Mouse (Mus musculus): ENCODE data around the gene Dlgap1. TPM values are rescaled to one million over a fixed set of nuclear protein-coding genes. Genes with fewer than 3 reads are reported as not detected.

The Dlgap1 gene
- polyA plus RNA-seq, 1 experiment from 2014 or later: 1.3 TPM

- Histone ChIP-seq H3K4me3 (ENCODE audit: low read length) (no peak overlapping the region), H3K36me3 (ENCODE audit: control insufficient read depth, insufficient read depth, low read length) (no peaks in the 10 kb centered on the region), H3K27me3 (replicated peaks; ENCODE audit: control insufficient read depth, insufficient read depth, low read length) (no peaks in the 10 kb centered on the region), H3K4me2 (ENCODE audit: low read depth, low read length) (peak overlapping the region; percentile 26; the same call in 1 of the 2 replicates), H3K9ac (ENCODE audit: low read depth, low read length) (no peak overlapping the region), H3K9me3 (ENCODE audit: control insufficient read depth, low read length) (no peaks in the 10 kb centered on the region), H3K27ac (ENCODE audit: low read length) (0 out of 2 replicates have a peak overlapping the region, but pooled peaks have one; percentile 16), H3K4me1 (ENCODE audit: control insufficient read depth, insufficient read depth, low read length) (peaks cover 11% of the 10 kb centered on the region; the same call in 1 of the 2 replicates)
- ATAC-seq: peak; percentile 34
- 42% methylated on average over 6 of the region's 6 CpGs for WGBS
These were observed 825.8 kb downstream of the Dlgap1 start for GRCm38 (mm10) chr17:70794722-70795121.

- no peaks in the 10 kb centered on the region for H3K36me3 ChIP-seq (ENCODE audit: control insufficient read depth, insufficient read depth, low read length)
- no peak overlapping the region for H3K9ac ChIP-seq (ENCODE audit: low read depth, low read length)
- H3K27ac ChIP-seq (ENCODE audit: low read length): no peak overlapping the region
- H3K4me3 ChIP-seq (ENCODE audit: low read length): no peak overlapping the region
- H3K27me3 ChIP-seq (replicated peaks; ENCODE audit: control insufficient read depth, insufficient read depth, low read length): no peaks in the 10 kb centered on the region
- no peak overlapping the region for H3K4me2 ChIP-seq (ENCODE audit: low read depth, low read length)
- 67% methylated on average over 4 of the region's 4 CpGs for WGBS
- H3K9me3 ChIP-seq (ENCODE audit: control insufficient read depth, low read length): no peaks in the 10 kb centered on the region
- ATAC-seq: no peak
- peaks cover 11% of the 10 kb centered on the region; the same call in 1 of the 2 replicates for H3K4me1 ChIP-seq (ENCODE audit: control insufficient read depth, insufficient read depth, low read length)
These were observed 826.3 kb downstream of the Dlgap1 start for GRCm38 (mm10) chr17:70795196-70795595.

GRCm38 (mm10) chr17:70796940-70797772, 828.3 kb downstream of the Dlgap1 start:
- no peak overlapping the region for H3K4me2 ChIP-seq (ENCODE audit: low read depth, low read length)
- no peak overlapping the region for H3K9ac ChIP-seq (ENCODE audit: low read depth, low read length)
- H3K9me3 ChIP-seq (ENCODE audit: control insufficient read depth, low read length): no peaks in the 10 kb centered on the region
- H3K27ac ChIP-seq (ENCODE audit: low read length): no peak overlapping the region
- no peak overlapping the region for H3K4me3 ChIP-seq (ENCODE audit: low read length)
- peaks cover 11% of the 10 kb centered on the region; the same call in 1 of the 2 replicates for H3K4me1 ChIP-seq (ENCODE audit: control insufficient read depth, insufficient read depth, low read length)
- no peaks in the 10 kb centered on the region for H3K36me3 ChIP-seq (ENCODE audit: control insufficient read depth, insufficient read depth, low read length)
- H3K27me3 ChIP-seq (replicated peaks; ENCODE audit: control insufficient read depth, insufficient read depth, low read length): no peaks in the 10 kb centered on the region
- WGBS: 65% methylated on average over 8 of the region's 8 CpGs
- no peak for ATAC-seq

GRCm38 (mm10) chr17:70797773-70798045, 828.8 kb downstream of the Dlgap1 start:
- no peaks in the 10 kb centered on the region for H3K9me3 ChIP-seq (ENCODE audit: control insufficient read depth, low read length)
- H3K27me3 ChIP-seq (replicated peaks; ENCODE audit: control insufficient read depth, insufficient read depth, low read length): no peaks in the 10 kb centered on the region
- H3K36me3 ChIP-seq (ENCODE audit: control insufficient read depth, insufficient read depth, low read length): no peaks in the 10 kb centered on the region
- no peak overlapping the region for H3K9ac ChIP-seq (ENCODE audit: low read depth, low read length)
- ATAC-seq: no peak
- no peak overlapping the region for H3K4me3 ChIP-seq (ENCODE audit: low read length)
- no peak overlapping the region for H3K4me2 ChIP-seq (ENCODE audit: low read depth, low read length)
- 85% methylated on average over 1 of the region's 1 CpGs for WGBS
- no peak overlapping the region for H3K27ac ChIP-seq (ENCODE audit: low read length)
- peaks cover 11% of the 10 kb centered on the region; the same call in 1 of the 2 replicates for H3K4me1 ChIP-seq (ENCODE audit: control insufficient read depth, insufficient read depth, low read length)

GRCm38 (mm10) chr17:70799266-70799665, 830.4 kb downstream of the Dlgap1 start:
- WGBS: 71% methylated on average over 4 of the region's 4 CpGs
- Histone ChIP-seq H3K27ac (ENCODE audit: low read length) (no peak overlapping the region), H3K9ac (ENCODE audit: low read depth, low read length) (no peak overlapping the region)

GRCm38 (mm10) chr17:70802022-70802421, 833.1 kb downstream of the Dlgap1 start:
- H3K36me3 ChIP-seq (ENCODE audit: control insufficient read depth, insufficient read depth, low read length): no peaks in the 10 kb centered on the region

More at GRCm38 (mm10) chr17:70799266-70799665, 830.4 kb downstream of the Dlgap1 start:
- Histone ChIP-seq H3K4me3 (ENCODE audit: low read length) (no peak overlapping the region), H3K4me2 (ENCODE audit: low read depth, low read length) (no peak overlapping the region), H3K27me3 (replicated peaks; ENCODE audit: control insufficient read depth, insufficient read depth, low read length) (no peaks in the 10 kb centered on the region), H3K9me3 (ENCODE audit: control insufficient read depth, low read length) (no peaks in the 10 kb centered on the region), H3K4me1 (ENCODE audit: control insufficient read depth, insufficient read depth, low read length) (peaks cover 6% of the 10 kb centered on the region; the same call in 1 of the 2 replicates), H3K36me3 (ENCODE audit: control insufficient read depth, insufficient read depth, low read length) (no peaks in the 10 kb centered on the region)
- ATAC-seq: no peak

GRCm38 (mm10) chr17:70805866-70806265, 837.0 kb downstream of the Dlgap1 start:
- Histone ChIP-seq H3K27ac (ENCODE audit: low read length) (no peak overlapping the region), H3K4me3 (ENCODE audit: low read length) (no peak overlapping the region), H3K9me3 (ENCODE audit: control insufficient read depth, low read length) (no peaks in the 10 kb centered on the region), H3K4me2 (ENCODE audit: low read depth, low read length) (no peak overlapping the region), H3K27me3 (replicated peaks; ENCODE audit: control insufficient read depth, insufficient read depth, low read length) (no peaks in the 10 kb centered on the region), H3K36me3 (ENCODE audit: control insufficient read depth, insufficient read depth, low read length) (no peaks in the 10 kb centered on the region), H3K4me1 (ENCODE audit: control insufficient read depth, insufficient read depth, low read length) (no peaks in the 10 kb centered on the region), H3K9ac (ENCODE audit: low read depth, low read length) (no peak overlapping the region)
- WGBS: 94% methylated on average over 9 of the region's 9 CpGs
- no peak for ATAC-seq

More at GRCm38 (mm10) chr17:70802022-70802421, 833.1 kb downstream of the Dlgap1 start:
- no peaks in the 10 kb centered on the region for H3K9me3 ChIP-seq (ENCODE audit: control insufficient read depth, low read length)
- no peak for ATAC-seq
- no peaks in the 10 kb centered on the region for H3K27me3 ChIP-seq (replicated peaks; ENCODE audit: control insufficient read depth, insufficient read depth, low read length)
- H3K9ac ChIP-seq (ENCODE audit: low read depth, low read length): no peak overlapping the region
- no peaks in the 10 kb centered on the region for H3K4me1 ChIP-seq (ENCODE audit: control insufficient read depth, insufficient read depth, low read length)
- H3K27ac ChIP-seq (ENCODE audit: low read length): no peak overlapping the region
- 81% methylated on average over 14 of the region's 14 CpGs for WGBS
- H3K4me3 ChIP-seq (ENCODE audit: low read length): no peak overlapping the region
- no peak overlapping the region for H3K4me2 ChIP-seq (ENCODE audit: low read depth, low read length)

GRCm38 (mm10) chr17:70806600-70806999, 837.7 kb downstream of the Dlgap1 start:
- Histone ChIP-seq H3K27me3 (replicated peaks; ENCODE audit: control insufficient read depth, insufficient read depth, low read length) (no peaks in the 10 kb centered on the region), H3K9me3 (ENCODE audit: control insufficient read depth, low read length) (no peaks in the 10 kb centered on the region), H3K4me3 (ENCODE audit: low read length) (no peak overlapping the region), H3K4me1 (ENCODE audit: control insufficient read depth, insufficient read depth, low read length) (no peaks in the 10 kb centered on the region), H3K27ac (ENCODE audit: low read length) (no peak overlapping the region), H3K4me2 (ENCODE audit: low read depth, low read length) (no peak overlapping the region), H3K9ac (ENCODE audit: low read depth, low read length) (no peak overlapping the region), H3K36me3 (ENCODE audit: control insufficient read depth, insufficient read depth, low read length) (no peaks in the 10 kb centered on the region)
- ATAC-seq: no peak
- 85% methylated on average over 2 of the region's 2 CpGs for WGBS

- no peak overlapping the region for H3K9ac ChIP-seq (ENCODE audit: low read depth, low read length)
- H3K9me3 ChIP-seq (ENCODE audit: control insufficient read depth, low read length): no peaks in the 10 kb centered on the region
- H3K27ac ChIP-seq (ENCODE audit: low read length): no peak overlapping the region
- ATAC-seq: no peak
- H3K27me3 ChIP-seq (replicated peaks; ENCODE audit: control insufficient read depth, insufficient read depth, low read length): no peaks in the 10 kb centered on the region
- 93% methylated on average over 1 of the region's 1 CpGs for WGBS
- H3K4me3 ChIP-seq (ENCODE audit: low read length): no peak overlapping the region
- no peaks in the 10 kb centered on the region for H3K36me3 ChIP-seq (ENCODE audit: control insufficient read depth, insufficient read depth, low read length)
- H3K4me2 ChIP-seq (ENCODE audit: low read depth, low read length): no peak overlapping the region
- no peaks in the 10 kb centered on the region for H3K4me1 ChIP-seq (ENCODE audit: control insufficient read depth, insufficient read depth, low read length)
These were observed 839.0 kb downstream of the Dlgap1 start for GRCm38 (mm10) chr17:70807885-70808284.
